Mouse (Mus musculus): ENCODE results near the gene Agps. TPM values are rescaled to one million over a fixed set of nuclear protein-coding genes. Genes with fewer than 3 reads are reported as not detected.

Agps gene
- polyA plus RNA-seq, 1 experiment = 14.6 TPM

GRCm38 (mm10) chr2:75798434-75798970 lies 33.5 kb upstream of the Agps start:
- WGBS = 46% methylated on average over 4 of the region's 4 CpGs
- DNase-seq = no peak
- Histone ChIP-seq H3K27ac (ENCODE audit: insufficient read depth, low read length) (no peak overlapping the region), H3K4me1 (ENCODE audit: control insufficient read depth, insufficient read depth, low read length) (no peaks in the 10 kb centered on the region), H3K27me3 (ENCODE audit: control insufficient read depth, insufficient read depth, low read length) (no peaks in the 10 kb centered on the region), H3K4me3 (replicated peaks; ENCODE audit: insufficient read depth, low read depth, low read length) (no peak overlapping the region)
- no peak for TF ChIP-seq POLR2A (IDR thresholded peaks at IDR 0.05; ENCODE audit: borderline replicate concordance, insufficient read depth, low read length)
- no peak for TF ChIP-seq CTCF (IDR thresholded peaks at IDR 0.05; ENCODE audit: borderline replicate concordance, insufficient read depth, low read depth, low read length)

- no peaks in the 10 kb centered on the region for H3K4me1 ChIP-seq (ENCODE audit: control insufficient read depth, insufficient read depth, low read length)
- TF ChIP-seq CTCF (IDR thresholded peaks at IDR 0.05; ENCODE audit: borderline replicate concordance, insufficient read depth, low read depth, low read length) = no peak
- H3K27me3 ChIP-seq (ENCODE audit: control insufficient read depth, insufficient read depth, low read length) = no peaks in the 10 kb centered on the region
- 93% methylated on average over 6 of the region's 6 CpGs for WGBS
- no peak overlapping the region for H3K4me3 ChIP-seq (replicated peaks; ENCODE audit: insufficient read depth, low read depth, low read length)
- DNase-seq = no peak
- no peak overlapping the region for H3K27ac ChIP-seq (ENCODE audit: insufficient read depth, low read length)
Measured at GRCm38 (mm10) chr2:75805767-75806166, 26.2 kb upstream of the Agps start.

- no peaks in the 10 kb centered on the region for H3K4me1 ChIP-seq (ENCODE audit: control insufficient read depth, insufficient read depth, low read length)
- no peak for DNase-seq
- no peaks in the 10 kb centered on the region for H3K27me3 ChIP-seq (ENCODE audit: control insufficient read depth, insufficient read depth, low read length)
- 94% methylated on average over 3 of the region's 3 CpGs for WGBS
- TF ChIP-seq CTCF (IDR thresholded peaks at IDR 0.05; ENCODE audit: borderline replicate concordance, insufficient read depth, low read depth, low read length) (no peak), POLR2A (IDR thresholded peaks at IDR 0.05; ENCODE audit: borderline replicate concordance, insufficient read depth, low read length) (no peak)
- H3K27ac ChIP-seq (ENCODE audit: insufficient read depth, low read length) = no peak overlapping the region
- no peak overlapping the region for H3K4me3 ChIP-seq (replicated peaks; ENCODE audit: insufficient read depth, low read depth, low read length)
Measured at GRCm38 (mm10) chr2:75806891-75807290, 25.1 kb upstream of the Agps start.

GRCm38 (mm10) chr2:75807460-75807859 lies 24.5 kb upstream of the Agps start:
- Histone ChIP-seq H3K27ac (ENCODE audit: insufficient read depth, low read length) (no peak overlapping the region), H3K4me1 (ENCODE audit: control insufficient read depth, insufficient read depth, low read length) (no peaks in the 10 kb centered on the region), H3K27me3 (ENCODE audit: control insufficient read depth, insufficient read depth, low read length) (no peaks in the 10 kb centered on the region), H3K4me3 (replicated peaks; ENCODE audit: insufficient read depth, low read depth, low read length) (no peak overlapping the region)
- no peak for TF ChIP-seq CTCF (IDR thresholded peaks at IDR 0.05; ENCODE audit: borderline replicate concordance, insufficient read depth, low read depth, low read length)
- TF ChIP-seq POLR2A (IDR thresholded peaks at IDR 0.05; ENCODE audit: borderline replicate concordance, insufficient read depth, low read length) = no peak
- DNase-seq = no peak
- WGBS = 96% methylated on average over 5 of the region's 5 CpGs

- H3K4me1 ChIP-seq (ENCODE audit: control insufficient read depth, insufficient read depth, low read length) = no peaks in the 10 kb centered on the region
- no peak for TF ChIP-seq POLR2A (IDR thresholded peaks at IDR 0.05; ENCODE audit: borderline replicate concordance, insufficient read depth, low read length)
- TF ChIP-seq CTCF (IDR thresholded peaks at IDR 0.05; ENCODE audit: borderline replicate concordance, insufficient read depth, low read depth, low read length) = no peak
Measured at GRCm38 (mm10) chr2:75814880-75815279, 17.1 kb upstream of the Agps start.

GRCm38 (mm10) chr2:75815521-75815920 lies 16.5 kb upstream of the Agps start:
- H3K4me3 ChIP-seq (replicated peaks; ENCODE audit: insufficient read depth, low read depth, low read length) = no peak overlapping the region
- TF ChIP-seq CTCF (IDR thresholded peaks at IDR 0.05; ENCODE audit: borderline replicate concordance, insufficient read depth, low read depth, low read length) = no peak
- no peak for TF ChIP-seq POLR2A (IDR thresholded peaks at IDR 0.05; ENCODE audit: borderline replicate concordance, insufficient read depth, low read length)
- no peak overlapping the region for H3K27ac ChIP-seq (ENCODE audit: insufficient read depth, low read length)
- no peak for DNase-seq
- H3K4me1 ChIP-seq (ENCODE audit: control insufficient read depth, insufficient read depth, low read length) = no peaks in the 10 kb centered on the region
- no peaks in the 10 kb centered on the region for H3K27me3 ChIP-seq (ENCODE audit: control insufficient read depth, insufficient read depth, low read length)
- WGBS = 61% methylated on average over 8 of the region's 8 CpGs

More at GRCm38 (mm10) chr2:75814880-75815279, 17.1 kb upstream of the Agps start:
- WGBS = 83% methylated on average over 13 of the region's 13 CpGs
- no peak for DNase-seq
- H3K27me3 ChIP-seq (ENCODE audit: control insufficient read depth, insufficient read depth, low read length) = no peaks in the 10 kb centered on the region
- H3K27ac ChIP-seq (ENCODE audit: insufficient read depth, low read length) = no peak overlapping the region
- no peak overlapping the region for H3K4me3 ChIP-seq (replicated peaks; ENCODE audit: insufficient read depth, low read depth, low read length)

- WGBS = 90% methylated on average over 6 of the region's 6 CpGs
- TF ChIP-seq CTCF (IDR thresholded peaks at IDR 0.05; ENCODE audit: borderline replicate concordance, insufficient read depth, low read depth, low read length) (no peak), POLR2A (IDR thresholded peaks at IDR 0.05; ENCODE audit: borderline replicate concordance, insufficient read depth, low read length) (no peak)
- Histone ChIP-seq H3K4me3 (replicated peaks; ENCODE audit: insufficient read depth, low read depth, low read length) (no peak overlapping the region), H3K27me3 (ENCODE audit: control insufficient read depth, insufficient read depth, low read length) (no peaks in the 10 kb centered on the region), H3K4me1 (ENCODE audit: control insufficient read depth, insufficient read depth, low read length) (no peaks in the 10 kb centered on the region), H3K27ac (ENCODE audit: insufficient read depth, low read length) (no peak overlapping the region)
- no peak for DNase-seq
Measured at GRCm38 (mm10) chr2:75816673-75817072, 15.3 kb upstream of the Agps start.

GRCm38 (mm10) chr2:75818719-75819118 lies 13.3 kb upstream of the Agps start:
- 85% methylated on average over 7 of the region's 7 CpGs for WGBS
- Histone ChIP-seq H3K4me1 (ENCODE audit: control insufficient read depth, insufficient read depth, low read length) (no peaks in the 10 kb centered on the region), H3K4me3 (replicated peaks; ENCODE audit: insufficient read depth, low read depth, low read length) (no peak overlapping the region), H3K27me3 (ENCODE audit: control insufficient read depth, insufficient read depth, low read length) (no peaks in the 10 kb centered on the region), H3K27ac (ENCODE audit: insufficient read depth, low read length) (no peak overlapping the region)
- DNase-seq = no peak
- TF ChIP-seq POLR2A (IDR thresholded peaks at IDR 0.05; ENCODE audit: borderline replicate concordance, insufficient read depth, low read length) (no peak), CTCF (IDR thresholded peaks at IDR 0.05; ENCODE audit: borderline replicate concordance, insufficient read depth, low read depth, low read length) (no peak)

Measured in cerebellum, adult 2 months (tissue).